Comparison of ENCODE assay signal across 22 mouse cellular contexts in genomic region chr1:71063885-71064492, GRCm38 (mm10).
"Had no signal": no experiment of that assay in that cellular context is flagged by ENCODE, and none has a peak within 500 bp of the region (broad histone marks: within the 10 kb centered on the region; RNA-seq: fewer than 3 reads in every experiment).

No protein-coding gene starts in this region.

- DNase-seq: kidney, adult 18-20 months; kidney, adult 9 months; kidney, postnatal 14 days; kidney, postnatal 4 days; liver; lung, adult 18-20 months; lung, postnatal 10 days; lung, postnatal 36 days; right cerebral cortex, adult 18-20 months; right cerebral cortex, postnatal 14 days; right cerebral cortex, postnatal 4 days; thymus, adult 2 months; thymus, postnatal 14 days; thymus, postnatal 4 days had no signal

- ATAC-seq: intestine, embryonic 16.5 days; liver, embryonic 12.5 days had no signal

- H3K9ac ChIP-seq: limb, embryonic 13.5 days; liver, embryonic 12.5 days; liver, embryonic 15.5 days; lung, embryonic 15.5 days; midbrain, embryonic 12.5 days had no signal

- H3K27ac ChIP-seq: limb, embryonic 10.5 days; limb, embryonic 13.5 days; liver, embryonic 12.5 days; liver, embryonic 15.5 days; lung, embryonic 15.5 days; midbrain, embryonic 12.5 days; stomach, postnatal 0 days had no signal

- H3K4me3 ChIP-seq: limb, embryonic 10.5 days; limb, embryonic 13.5 days; liver, embryonic 12.5 days; liver, embryonic 15.5 days; lung, embryonic 15.5 days; midbrain, embryonic 12.5 days had no signal

- H3K9me3 ChIP-seq: limb, embryonic 10.5 days; limb, embryonic 13.5 days; liver, embryonic 12.5 days; liver, embryonic 15.5 days; lung, embryonic 15.5 days; midbrain, embryonic 12.5 days had no signal

- H3K36me3 ChIP-seq: limb, embryonic 13.5 days; lung, embryonic 15.5 days had no signal

- H3K27me3 ChIP-seq: limb, embryonic 13.5 days; liver, embryonic 12.5 days; liver, embryonic 15.5 days; lung, embryonic 15.5 days; midbrain, embryonic 12.5 days had no signal

- H3K4me1 ChIP-seq: limb, embryonic 10.5 days; limb, embryonic 13.5 days; liver, embryonic 15.5 days; lung, embryonic 15.5 days; midbrain, embryonic 12.5 days had no signal

- H3K4me2 ChIP-seq: limb, embryonic 13.5 days; liver, embryonic 12.5 days; liver, embryonic 15.5 days; lung, embryonic 15.5 days; midbrain, embryonic 12.5 days had no signal
